27 mouse cellular contexts compared by ENCODE assay signal in genomic region chr9:22791208-22791607, GRCm38 (mm10).
DNase-seq lines count a peak whose midpoint lies in the region; ATAC-seq lines count a peak whose summit lies in the region.
"Had no signal": no experiment of that assay in that cellular context is flagged by ENCODE, and none has a peak within 500 bp of the region (broad histone marks: within the 10 kb centered on the region; RNA-seq: fewer than 3 reads in every experiment).

No protein-coding gene starts in this region.

- no peak overlapping the region for H3K4me2 ChIP-seq in midbrain, embryonic 11.5 days
- H3K4me2 ChIP-seq: embryonic facial prominence, embryonic 13.5 days; embryonic facial prominence, embryonic 15.5 days; forebrain, embryonic 12.5 days had no signal

- ATAC-seq in midbrain, embryonic 11.5 days (ENCODE audit: low FRiP score): no peak
- peak; percentile 70 for ATAC-seq in common myeloid progenitor, adult 5-6 weeks (replicated peaks; ENCODE audit: low read depth, poor library complexity, severe bottlenecking)
- ATAC-seq in megakaryocyte, adult 5-6 weeks (ENCODE audit: poor library complexity, severe bottlenecking): peak; percentile 35; the same call in 1 of the 2 replicates
- ATAC-seq: CD4-positive, CD25-positive, alpha-beta regulatory T cell, adult 4 months; forebrain, embryonic 14.5 days; forebrain, embryonic 16.5 days had no signal

- no peak overlapping the region for H3K9ac ChIP-seq in midbrain, embryonic 11.5 days (ENCODE audit: low read length)
- H3K9ac ChIP-seq: embryonic facial prominence, embryonic 13.5 days; embryonic facial prominence, embryonic 15.5 days; forebrain, embryonic 12.5 days had no signal

- no peaks in the 10 kb centered on the region for H3K4me1 ChIP-seq in midbrain, embryonic 11.5 days (ENCODE audit: control insufficient read depth, insufficient read depth, low read length)
- H3K4me1 ChIP-seq in midbrain, embryonic 10.5 days: no peaks in the 10 kb centered on the region
- peaks cover 26% of the 10 kb centered on the region for H3K4me1 ChIP-seq in embryonic facial prominence, embryonic 10.5 days

- H3K4me3 ChIP-seq in midbrain, embryonic 11.5 days (ENCODE audit: low read depth, low read length): no peak overlapping the region
- no peak overlapping the region for H3K4me3 ChIP-seq in midbrain, embryonic 10.5 days
- no peak overlapping the region for H3K4me3 ChIP-seq in embryonic facial prominence, embryonic 10.5 days
- H3K4me3 ChIP-seq: embryonic facial prominence, embryonic 13.5 days; embryonic facial prominence, embryonic 15.5 days; erythroblast, embryonic 14.5 days; forebrain, embryonic 10.5 days; forebrain, embryonic 12.5 days had no signal

- no peaks in the 10 kb centered on the region for H3K9me3 ChIP-seq in midbrain, embryonic 11.5 days (ENCODE audit: control insufficient read depth, low read length)
- no peaks in the 10 kb centered on the region for H3K9me3 ChIP-seq in midbrain, embryonic 10.5 days (replicated peaks)
- no peaks in the 10 kb centered on the region for H3K9me3 ChIP-seq in embryonic facial prominence, embryonic 10.5 days
- H3K9me3 ChIP-seq: embryonic facial prominence, embryonic 13.5 days; embryonic facial prominence, embryonic 15.5 days; forebrain, embryonic 10.5 days; forebrain, embryonic 12.5 days; G1E had no signal

- no peak overlapping the region for H3K27ac ChIP-seq in midbrain, embryonic 11.5 days (ENCODE audit: low read depth, low read length)
- H3K27ac ChIP-seq in midbrain, embryonic 10.5 days (replicated peaks): no peak overlapping the region
- no peak overlapping the region for H3K27ac ChIP-seq in embryonic facial prominence, embryonic 10.5 days (replicated peaks)
- H3K27ac ChIP-seq: embryonic facial prominence, embryonic 13.5 days; embryonic facial prominence, embryonic 15.5 days; forebrain, embryonic 10.5 days; forebrain, embryonic 12.5 days had no signal

- 94% methylated on average over 5 of the region's 5 CpGs for WGBS in midbrain, embryonic 11.5 days
- WGBS in midbrain, embryonic 10.5 days: 87% methylated on average over 5 of the region's 5 CpGs
- WGBS in embryonic facial prominence, embryonic 10.5 days: 92% methylated on average over 5 of the region's 5 CpGs

- H3K27me3 ChIP-seq in midbrain, embryonic 11.5 days (ENCODE audit: control insufficient read depth, insufficient read depth, low read length): no peaks in the 10 kb centered on the region
- no peaks in the 10 kb centered on the region for H3K27me3 ChIP-seq in midbrain, embryonic 10.5 days (ENCODE audit: low read depth, poor library complexity, severe bottlenecking)
- no peaks in the 10 kb centered on the region for H3K27me3 ChIP-seq in embryonic facial prominence, embryonic 10.5 days (replicated peaks; ENCODE audit: low read depth, poor library complexity, severe bottlenecking)
- H3K27me3 ChIP-seq: CH12.LX; embryonic facial prominence, embryonic 15.5 days; forebrain, embryonic 12.5 days had no signal

- H3K36me3 ChIP-seq in midbrain, embryonic 11.5 days (ENCODE audit: control insufficient read depth, insufficient read depth, low read length): no peaks in the 10 kb centered on the region
- H3K36me3 ChIP-seq in midbrain, embryonic 10.5 days: no peaks in the 10 kb centered on the region
- H3K36me3 ChIP-seq in embryonic facial prominence, embryonic 10.5 days (replicated peaks): no peaks in the 10 kb centered on the region
- H3K36me3 ChIP-seq: embryonic facial prominence, embryonic 13.5 days; embryonic facial prominence, embryonic 15.5 days; forebrain, embryonic 10.5 days; forebrain, embryonic 12.5 days had no signal

- peak; percentile 0 for DNase-seq in midbrain, embryonic 11.5 days (ENCODE audit: low spot score, missing footprints)
- DNase-seq in midbrain, embryonic 10.5 days (ENCODE audit: low spot score): no peak
- DNase-seq in embryonic facial prominence, embryonic 10.5 days (ENCODE audit: low spot score): no peak
- DNase-seq in layer of hippocampus, postnatal 25 days (ENCODE audit: extremely low spot score in 1 of 2, low spot score in 1 of 2): no peak
- no peak for DNase-seq in retina, embryonic 14.5 days (ENCODE audit: low spot score)
- DNase-seq: adrenal gland, adult 2 months; adrenal gland, postnatal 10 days; adrenal gland, postnatal 25 days; B cell, adult 2 months; cerebellum, adult 11 months; cerebellum, adult 18-20 months; cerebellum, adult 8-10 months; cerebellum, adult 9-11 months; cerebellum, postnatal 14 days; cerebellum, postnatal 36 days had no signal
